Mouse (Mus musculus): ENCODE measurements around the gene Maml1. TPM values are rescaled to one million over a fixed set of nuclear protein-coding genes. Genes with fewer than 3 reads are reported as not detected.

Gene Maml1
- total RNA-seq, 2 experiments from 2014 or later: 8.8 to 30.6 TPM

Other genes starting within 250 kb of the Maml1 start
- gene Tbc1d9b, start 160.9 kb downstream of the Maml1 start, total RNA-seq (2015): 17.8 and 23.5 TPM in 2 replicates
- gene Tbc1d9b, start 160.9 kb downstream of the Maml1 start, total RNA-seq (2017): 30.9 and 36.7 TPM in 2 replicates
- gene Mrnip, start 117.9 kb downstream of the Maml1 start, total RNA-seq (2015): 7.6 and 9.2 TPM in 2 replicates
- 7.5 and 11.6 TPM in 2 replicates for gene Mrnip, start 117.9 kb downstream of the Maml1 start, total RNA-seq (2017)
- 51.8 and 56.7 TPM in 2 replicates for gene Sqstm1, start 81.5 kb downstream of the Maml1 start, total RNA-seq (2015)
- 298 and 386 TPM in 2 replicates for gene Sqstm1, start 81.5 kb downstream of the Maml1 start, total RNA-seq (2017)
- 17.1 and 22.2 TPM in 2 replicates for gene Mgat4b, start 81.4 kb downstream of the Maml1 start, total RNA-seq (2015)
- 9.1 and 12.1 TPM in 2 replicates for gene Mgat4b, start 81.4 kb downstream of the Maml1 start, total RNA-seq (2017)
- gene Ltc4s, start 53.7 kb downstream of the Maml1 start, total RNA-seq (2015): not detected in 2 replicates
- 0.66 TPM in 1 of 2 replicates, not detected in the other for gene Ltc4s, start 53.7 kb downstream of the Maml1 start, total RNA-seq (2017)
- gene Canx, start 33.4 kb upstream of the Maml1 start, total RNA-seq (2015): 242 and 264 TPM in 2 replicates
- gene Canx, start 33.4 kb upstream of the Maml1 start, total RNA-seq (2017): 684 and 685 TPM in 2 replicates
- not detected in 2 replicates for gene Cby3, start 62.2 kb upstream of the Maml1 start, total RNA-seq (2015)
- not detected in 2 replicates for gene Cby3, start 62.2 kb upstream of the Maml1 start, total RNA-seq (2017)
- gene Hnrnph1, start 84.7 kb upstream of the Maml1 start, total RNA-seq (2015): 400 and 438 TPM in 2 replicates
- gene Hnrnph1, start 84.7 kb upstream of the Maml1 start, total RNA-seq (2017): 436 and 510 TPM in 2 replicates
- gene Rufy1, start 138.8 kb upstream of the Maml1 start, total RNA-seq (2015): 51.2 and 53.0 TPM in 2 replicates
- gene Rufy1, start 138.8 kb upstream of the Maml1 start, total RNA-seq (2017): 81.6 and 82.2 TPM in 2 replicates